Mouse (Mus musculus): ENCODE data around the gene Npepl1.

- TF ChIP-seq CTCF (IDR thresholded peaks at IDR 0.05; ENCODE audit: low read depth, low read length) (no peak), POLR2A (IDR thresholded peaks at IDR 0.05; ENCODE audit: borderline replicate concordance, low read depth, low read length) (no peak)
Measured at GRCm38 (mm10) chr2:174126522-174127375, 16.6 kb downstream of the Npepl1 start.

All from bone marrow macrophage, adult 2 months (primary cell).